Mouse (Mus musculus) lung, postnatal 0 days (tissue): Measurements from ENCODE around the gene Qdpr. TPM values are rescaled to one million over a fixed set of nuclear protein-coding genes. Genes with fewer than 3 reads are reported as not detected.

Experiments used
- ATAC-seq: fragments of 200-750 bp; cut with Nextera tagmentation; 2 replicates; pipeline ENCODE4 v1.8.0; 2017; ENCODE audit warnings: moderate library complexity
- DNase-seq: peaks from one replicate; pipeline ENCODE4 v3.0.0-alpha.2; 2016; ENCODE audit warnings: low spot score
- H3K27ac ChIP-seq: fragments of 300-500 bp; sonication (generic); 2 replicates; pipeline ENCODE4 v1.5.1; 2014; ENCODE audit warnings: antibody characterized with exemption, mild to moderate bottlenecking, low read length, mixed read lengths
- H3K27me3 ChIP-seq: fragments of 300-500 bp; sonication (generic); replicated peaks from 2 replicates; pipeline ENCODE4 v1.6.1; 2014; ENCODE audit warnings: low read length, mixed read lengths; ENCODE audit not compliant: insufficient read depth
- H3K36me3 ChIP-seq: fragments of 300-500 bp; sonication (generic); 2 replicates; pipeline ENCODE4 v1.6.1; 2014; ENCODE audit warnings: low read length, mixed read lengths; ENCODE audit not compliant: insufficient read depth
- H3K4me1 ChIP-seq: fragments of 300-500 bp; sonication (generic); 2 replicates; pipeline ENCODE4 v1.6.1; 2014; ENCODE audit warnings: antibody characterized with exemption, low read depth, low read length, mixed read lengths; ENCODE audit not compliant: insufficient read depth
- H3K4me2 ChIP-seq: fragments of 300-500 bp; sonication (generic); replicated peaks from 2 replicates; pipeline ENCODE4 v1.6.1; 2014; ENCODE audit warnings: low read depth, mild to moderate bottlenecking, low read length, moderate library complexity, mixed read lengths
- H3K4me3 ChIP-seq: fragments of 300-500 bp; sonication (generic); 2 replicates; pipeline ENCODE4 v1.5.1; 2014; ENCODE audit warnings: low read depth, low read length
- H3K9ac ChIP-seq: fragments of 300-500 bp; sonication (generic); replicated peaks from 2 replicates; pipeline ENCODE4 v1.6.1; 2014; ENCODE audit warnings: low read depth, mild to moderate bottlenecking
- H3K9me3 ChIP-seq: fragments of 300-500 bp; sonication (generic); 2 replicates; pipeline ENCODE4 v1.6.1; 2016; ENCODE audit warnings: low read length, mixed read lengths
- CTCF ChIP-seq: IDR thresholded peaks from 2 replicates; pipeline ENCODE4 v1.5.1; 2016; ENCODE audit warnings: antibody characterized with exemption, mild to moderate bottlenecking
- EP300 ChIP-seq: IDR thresholded peaks from 2 replicates; pipeline ENCODE4 v1.6.1; 2016; ENCODE audit warnings: antibody characterized with exemption, mild to moderate bottlenecking, control low read depth
- WGBS: fragments of 180-500 bp; shearing (Covaris S2); extraction: QIAGEN DNeasy Blood & Tissue Kit; methylation state at CpG from one replicate; pipeline ENCODE4 v1.1.7; 2014; 5-methylcytosine and 5-hydroxymethylcytosine counted together
- polyA plus RNA-seq: library from polyadenylated mRNA; unstranded; fragments of >200 nt; fragmentation: Nextera tagmentation; extraction: Ambion mirVana; gene quantifications from 2 replicates; pipeline ENCODE4 v1.2.1, GENCODE M21; 2015

Qdpr gene
- polyA plus RNA-seq, 1 experiment from 2014 or later = 83.5 TPM

DNA sequence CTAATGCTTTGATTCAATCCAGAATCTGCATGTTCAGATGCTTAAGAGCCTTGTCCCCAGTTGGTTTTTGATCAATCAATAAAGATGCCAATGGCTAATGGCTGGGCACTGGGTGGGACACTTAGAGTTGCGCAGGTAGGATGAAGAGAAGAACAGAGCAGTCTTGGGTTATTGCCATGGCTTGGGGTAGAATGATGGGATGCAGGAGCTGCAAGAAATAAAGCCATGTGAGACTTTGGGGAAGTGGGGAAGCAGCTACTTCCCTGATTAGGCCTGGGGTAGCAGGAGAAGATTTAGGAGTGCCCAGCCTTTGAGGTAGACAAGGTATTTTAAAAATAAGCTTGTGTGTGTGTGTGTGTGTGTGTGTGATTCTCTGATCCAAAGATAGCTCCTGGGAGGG lies 30.0 kb upstream of the Qdpr start:
- TF ChIP-seq EP300 (no peak), CTCF (no peak)
- whole genome bisulfite sequencing = 91% methylated on average over 1 of the region's 1 CpGs

DNA sequence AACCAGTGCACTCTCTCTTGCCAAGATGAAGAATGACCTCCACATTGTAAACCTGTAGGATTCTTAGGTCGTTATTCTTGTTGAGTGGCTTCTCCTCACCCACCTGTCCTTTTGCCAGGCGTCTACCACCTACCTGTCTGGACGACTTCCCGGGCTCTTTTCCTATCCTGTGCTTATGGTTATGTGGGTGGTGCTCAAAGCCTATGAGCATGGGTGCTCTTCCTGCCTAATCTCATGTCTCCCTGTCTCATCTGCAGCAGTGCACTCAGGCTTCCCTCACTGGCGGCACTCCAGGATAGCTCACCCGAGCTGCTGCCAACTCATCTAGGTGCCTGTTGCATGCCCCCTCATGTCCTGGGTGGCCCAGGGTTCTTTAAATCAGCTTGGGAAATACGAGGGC lies 27.6 kb upstream of the Qdpr start:
- H3K4me1 ChIP-seq = no peaks in the 10 kb centered on the region
- DNase-seq = no peak
- no peaks in the 10 kb centered on the region for H3K36me3 ChIP-seq
- TF ChIP-seq CTCF (no peak), EP300 (no peak)
- H3K4me3 ChIP-seq = no peak overlapping the region
- H3K27ac ChIP-seq = no peak overlapping the region
- no peak for ATAC-seq
- H3K27me3 ChIP-seq = no peaks in the 10 kb centered on the region
- 71% methylated on average over 7 of the region's 7 CpGs for WGBS
- H3K4me2 ChIP-seq = no peak overlapping the region
- H3K9ac ChIP-seq = no peak overlapping the region
- H3K9me3 ChIP-seq = no peaks in the 10 kb centered on the region

More for the DNA sequence above, 30.0 kb upstream of the Qdpr start:
- Histone ChIP-seq H3K9ac (no peak overlapping the region), H3K27me3 (no peaks in the 10 kb centered on the region), H3K4me1 (no peaks in the 10 kb centered on the region), H3K4me3 (no peak overlapping the region), H3K9me3 (no peaks in the 10 kb centered on the region), H3K36me3 (no peaks in the 10 kb centered on the region), H3K27ac (no peak overlapping the region), H3K4me2 (no peak overlapping the region)
- DNase-seq (no peak), ATAC-seq (no peak)

DNA sequence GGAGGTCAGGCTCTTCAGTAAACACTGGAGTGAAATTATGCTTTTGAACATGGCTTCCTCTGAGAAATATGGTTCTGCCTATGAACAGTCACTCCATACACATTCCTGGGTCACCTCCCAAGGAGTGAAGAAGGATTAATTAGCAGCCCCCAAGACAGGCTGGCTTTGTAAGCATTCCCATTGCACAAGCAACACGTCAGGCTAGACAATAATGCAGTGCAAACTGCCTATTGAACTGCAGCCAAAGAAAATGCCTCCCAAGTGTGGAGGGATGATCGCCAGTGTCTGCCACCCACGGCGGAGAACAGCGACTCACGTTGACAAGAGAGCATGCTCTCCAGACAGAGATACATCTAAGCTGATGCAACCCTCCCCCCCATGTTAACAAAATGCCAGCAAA lies 26.3 kb upstream of the Qdpr start:
- WGBS = 27% methylated on average over 6 of the region's 6 CpGs
- H3K36me3 ChIP-seq = no peaks in the 10 kb centered on the region
- no peaks in the 10 kb centered on the region for H3K27me3 ChIP-seq
- no peak overlapping the region for H3K4me2 ChIP-seq
- peak; percentile 65 for DNase-seq
- H3K4me3 ChIP-seq = no peak overlapping the region
- no peak overlapping the region for H3K27ac ChIP-seq
- H3K4me1 ChIP-seq = no peaks in the 10 kb centered on the region
- no peak overlapping the region for H3K9ac ChIP-seq
- no peaks in the 10 kb centered on the region for H3K9me3 ChIP-seq
- TF ChIP-seq CTCF = no peak
- no peak for TF ChIP-seq EP300
- ATAC-seq = peak; percentile 56

DNA sequence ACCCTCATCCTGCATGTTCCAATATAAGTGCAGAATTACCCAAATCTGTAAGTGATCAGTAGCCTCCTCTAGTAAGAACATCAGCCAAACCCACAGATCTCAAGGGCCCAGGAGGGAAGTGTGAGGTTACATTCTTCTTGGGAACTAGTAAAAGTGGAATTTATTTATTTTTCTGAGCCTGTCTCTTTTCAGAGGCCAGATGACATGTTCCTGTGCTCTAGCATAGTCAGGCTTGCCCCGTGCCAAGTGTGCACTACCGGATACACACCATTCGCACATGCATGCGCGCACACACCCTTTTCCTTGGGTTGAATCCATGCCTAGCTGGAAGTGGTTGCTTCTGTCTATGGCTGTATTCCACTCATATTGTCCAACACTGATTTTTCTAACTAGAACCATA lies 25.7 kb upstream of the Qdpr start:
- no peak overlapping the region for H3K4me3 ChIP-seq
- 54% methylated on average over 5 of the region's 5 CpGs for WGBS
- H3K9ac ChIP-seq = no peak overlapping the region
- H3K36me3 ChIP-seq = no peaks in the 10 kb centered on the region
- H3K4me2 ChIP-seq = no peak overlapping the region
- no peaks in the 10 kb centered on the region for H3K9me3 ChIP-seq
- no peaks in the 10 kb centered on the region for H3K27me3 ChIP-seq
- no peak overlapping the region for H3K27ac ChIP-seq
- TF ChIP-seq CTCF = no peak
- TF ChIP-seq EP300 = no peak
- no peaks in the 10 kb centered on the region for H3K4me1 ChIP-seq
- ATAC-seq = no peak
- DNase-seq = peak; percentile 7

DNA sequence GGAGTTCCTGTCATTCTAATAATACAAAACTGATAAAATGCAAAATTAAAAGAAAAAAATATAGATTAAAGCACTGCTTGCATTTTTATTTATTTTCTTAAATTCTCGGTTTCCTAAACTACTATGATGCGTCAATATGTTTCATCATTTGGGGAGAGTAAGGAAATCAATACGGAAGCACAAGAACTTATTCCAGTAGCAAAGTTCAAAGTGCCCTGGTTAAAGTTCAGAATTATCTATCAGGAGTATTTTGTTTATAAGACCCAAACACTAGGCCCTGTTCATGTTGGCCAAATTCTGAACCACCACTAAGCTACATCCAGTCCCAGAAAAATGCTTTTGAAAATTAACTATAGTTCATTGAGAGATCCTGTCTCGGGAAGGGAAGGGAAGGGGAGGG lies 24.7 kb upstream of the Qdpr start:
- no peaks in the 10 kb centered on the region for H3K36me3 ChIP-seq
- 63% methylated on average over 3 of the region's 4 CpGs for WGBS
- ATAC-seq (no peak), DNase-seq (no peak)
- no peak overlapping the region for H3K4me2 ChIP-seq
- H3K27me3 ChIP-seq = no peaks in the 10 kb centered on the region
- H3K4me3 ChIP-seq = no peak overlapping the region
- TF ChIP-seq CTCF = no peak
- TF ChIP-seq EP300 = no peak
- H3K4me1 ChIP-seq = no peaks in the 10 kb centered on the region
- no peak overlapping the region for H3K27ac ChIP-seq
- H3K9me3 ChIP-seq = no peaks in the 10 kb centered on the region
- H3K9ac ChIP-seq = no peak overlapping the region

DNA sequence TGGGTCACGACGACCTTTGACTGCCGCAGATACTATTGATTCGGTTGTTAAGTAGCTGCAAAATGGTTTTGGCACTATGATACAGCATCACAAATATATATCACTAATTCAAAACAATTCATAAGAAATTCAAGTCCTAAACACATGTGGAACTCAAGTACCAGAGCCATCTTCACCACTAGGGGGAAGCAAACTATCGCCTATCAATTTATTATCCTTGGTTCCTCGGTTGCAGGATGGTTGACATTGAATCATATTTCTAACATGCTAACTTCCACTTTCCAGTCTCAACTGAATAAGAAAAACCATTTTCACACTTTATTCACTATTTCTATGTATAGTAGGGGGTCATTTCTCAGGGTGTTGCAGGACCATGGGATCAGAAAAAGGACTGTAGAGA lies 24.2 kb upstream of the Qdpr start:
- Histone ChIP-seq H3K9ac (no peak overlapping the region), H3K27ac (no peak overlapping the region), H3K4me2 (no peak overlapping the region), H3K4me3 (no peak overlapping the region), H3K9me3 (no peaks in the 10 kb centered on the region), H3K4me1 (no peaks in the 10 kb centered on the region), H3K36me3 (no peaks in the 10 kb centered on the region), H3K27me3 (no peaks in the 10 kb centered on the region)
- DNase-seq (peak; percentile 87), ATAC-seq (peak; percentile 24; the same call in 1 of the 2 replicates)
- WGBS = 29% methylated on average over 6 of the region's 6 CpGs
- peak; percentile 86 for TF ChIP-seq CTCF
- TF ChIP-seq EP300 = no peak

DNA sequence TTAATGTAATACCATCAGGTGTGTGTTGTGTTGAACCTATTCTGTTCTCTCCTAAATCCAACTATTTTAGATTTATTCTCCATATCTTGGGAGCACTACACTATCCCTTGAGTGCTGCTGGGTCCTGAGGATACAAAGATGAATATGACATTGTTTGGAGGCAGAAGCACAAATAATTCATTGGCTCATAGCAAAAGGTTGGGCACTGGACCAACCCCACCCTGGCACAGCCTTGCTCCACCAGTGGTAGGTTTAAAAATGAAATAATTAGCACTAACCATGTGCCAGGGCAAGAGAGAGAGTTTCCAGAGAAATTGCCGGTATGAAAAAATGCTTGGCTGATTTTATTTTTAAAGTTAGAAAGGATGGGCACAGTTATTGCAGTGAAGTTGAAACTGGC lies 23.5 kb upstream of the Qdpr start:
- WGBS = 74% methylated on average over 1 of the region's 1 CpGs
- no peak for ATAC-seq
- Histone ChIP-seq H3K9ac (no peak overlapping the region), H3K9me3 (no peaks in the 10 kb centered on the region), H3K27me3 (no peaks in the 10 kb centered on the region), H3K36me3 (no peaks in the 10 kb centered on the region), H3K4me3 (no peak overlapping the region), H3K27ac (0 out of 2 replicates have a peak overlapping the region, but pooled peaks have one; percentile 26), H3K4me2 (no peak overlapping the region), H3K4me1 (no peaks in the 10 kb centered on the region)
- TF ChIP-seq CTCF = no peak
- TF ChIP-seq EP300 = no peak
- no peak for DNase-seq
